Mouse (Mus musculus) bone marrow macrophage, adult 2 months (primary cell): ENCODE measurements around the gene Tcf7l1.

Experiments
- CTCF ChIP-seq: IDR thresholded peaks from 2 replicates; pipeline ENCODE4 v1.5.1; 2012; ENCODE audit warnings: low read depth, mild to moderate bottlenecking, low read length, moderate library complexity
- POLR2A ChIP-seq: IDR thresholded peaks from 2 replicates; pipeline ENCODE4 v1.6.1; 2012; ENCODE audit warnings: mild to moderate bottlenecking, low read depth, low read length, borderline replicate concordance

GRCm38 (mm10) chr6:72659717-72660390, 129.2 kb downstream of the Tcf7l1 start:
- TF ChIP-seq POLR2A (no peak), CTCF (no peak)
